Mouse (Mus musculus) intestine, embryonic 15.5 days (tissue): ENCODE data around the gene Eprs. TPM values are rescaled to one million over a fixed set of nuclear protein-coding genes. Genes with fewer than 3 reads are reported as not detected.
A peak's percentile ranks its signal among the peaks of the same experiment; 100 is the strongest.

Experiments used
- ATAC-seq: fragments of 200-750 bp; cut with Nextera tagmentation; 2 replicates; pipeline ENCODE4 v1.8.0; 2017; ENCODE audit warnings: moderate TSS enrichment, moderate library complexity
- H3K27ac ChIP-seq: fragments of 300-500 bp; sonication (generic); 2 replicates; pipeline ENCODE4 v1.5.1; 2015; ENCODE audit warnings: mild to moderate bottlenecking, inconsistent platforms
- H3K27me3 ChIP-seq: fragments of 300-500 bp; sonication (generic); replicated peaks from 2 replicates; pipeline ENCODE4 v1.6.1; 2015; ENCODE audit warnings: inconsistent platforms
- H3K36me3 ChIP-seq: fragments of 300-500 bp; sonication (generic); 2 replicates; pipeline ENCODE4 v1.6.1; 2015; ENCODE audit warnings: inconsistent platforms
- H3K4me1 ChIP-seq: fragments of 300-500 bp; sonication (generic); replicated peaks from 2 replicates; pipeline ENCODE4 v1.6.1; 2015; ENCODE audit warnings: inconsistent platforms
- H3K4me2 ChIP-seq: fragments of 300-500 bp; sonication (generic); replicated peaks from 2 replicates; pipeline ENCODE4 v1.6.1; 2015; ENCODE audit warnings: mild to moderate bottlenecking, inconsistent platforms
- H3K4me3 ChIP-seq: fragments of 300-500 bp; sonication (generic); replicated peaks from 2 replicates; pipeline ENCODE4 v1.5.1; 2015; ENCODE audit warnings: inconsistent platforms
- H3K9ac ChIP-seq: fragments of 300-500 bp; sonication (generic); 2 replicates; pipeline ENCODE4 v1.6.1; 2015; ENCODE audit warnings: inconsistent platforms
- H3K9me3 ChIP-seq: fragments of 300-500 bp; sonication (generic); 2 replicates; pipeline ENCODE4 v1.6.1; 2016; ENCODE audit warnings: inconsistent platforms
- WGBS: fragments of 180-500 bp; shearing (Covaris S2); methylation state at CpG from one replicate; pipeline ENCODE4 v1.1.7; 2015; 5-methylcytosine and 5-hydroxymethylcytosine counted together
- polyA plus RNA-seq: library from polyadenylated mRNA; unstranded; fragments of >200 nt; fragmentation: Nextera tagmentation; extraction: Ambion mirVana; gene quantifications from 2 replicates; pipeline ENCODE4 v1.2.1, GENCODE M21; 2015

Gene Eprs
- polyA plus RNA-seq, 1 experiment from 2014 or later, result 164 TPM

DNA sequence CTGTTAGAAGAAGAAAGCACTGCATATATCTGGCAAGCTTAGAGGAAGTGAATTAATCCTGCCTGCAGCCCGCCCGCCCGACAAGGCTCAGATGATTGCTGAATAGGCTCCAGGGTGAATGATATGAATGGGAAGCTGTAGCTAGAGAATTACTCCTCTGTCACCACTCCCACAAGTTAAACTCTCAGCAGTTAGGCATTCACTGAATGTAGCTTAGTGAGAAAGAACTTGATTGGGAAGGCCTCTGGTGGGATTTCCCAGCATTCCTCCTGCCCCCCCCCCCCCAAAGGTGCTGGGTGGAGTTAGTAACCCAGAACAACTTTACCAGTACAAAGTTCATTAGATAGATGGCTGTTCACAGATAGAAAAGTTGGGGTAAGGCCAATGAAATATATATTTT lies 26.3 kb upstream of the Eprs start:
- Histone ChIP-seq H3K9me3 (no peaks in the 10 kb centered on the region), H3K27ac (0 out of 2 replicates have a peak overlapping the region, but pooled peaks have one; percentile 56), H3K27me3 (no peaks in the 10 kb centered on the region), H3K4me1 (no peaks in the 10 kb centered on the region), H3K36me3 (peaks cover 7% of the 10 kb centered on the region; the same call in 1 of the 2 replicates), H3K9ac (no peak overlapping the region), H3K4me3 (no peak overlapping the region), H3K4me2 (no peak overlapping the region)
- peak; percentile 62 for ATAC-seq
- 30% methylated on average over 3 of the region's 3 CpGs for WGBS

DNA sequence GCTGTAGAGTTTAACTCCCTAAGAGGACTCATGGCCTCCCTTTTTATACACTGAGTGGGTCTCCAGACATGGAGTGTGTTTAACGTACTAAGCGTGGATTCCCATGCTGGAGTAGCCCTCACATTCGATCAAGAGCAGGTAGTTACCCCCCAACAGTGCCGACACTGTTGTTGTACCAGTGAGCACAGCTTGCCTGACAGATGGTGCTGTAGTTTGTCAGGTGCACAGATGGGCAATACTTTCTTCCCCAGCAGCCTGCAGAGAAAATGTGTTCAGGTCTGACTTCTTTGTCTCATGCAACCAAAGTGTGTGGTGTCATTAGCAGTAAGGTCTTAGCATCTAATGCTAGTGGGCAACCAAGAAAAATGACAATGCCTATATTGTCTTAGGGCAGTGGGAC lies 20.4 kb upstream of the Eprs start:
- no peaks in the 10 kb centered on the region for H3K27me3 ChIP-seq
- no peaks in the 10 kb centered on the region for H3K4me1 ChIP-seq
- H3K9me3 ChIP-seq, result no peaks in the 10 kb centered on the region
- no peak overlapping the region for H3K4me2 ChIP-seq
- H3K9ac ChIP-seq, result no peak overlapping the region
- H3K36me3 ChIP-seq, result peaks cover 27% of the 10 kb centered on the region
- H3K27ac ChIP-seq, result no peak overlapping the region
- no peak for ATAC-seq
- 93% methylated on average over 4 of the region's 4 CpGs for WGBS
- no peak overlapping the region for H3K4me3 ChIP-seq

GRCm38 (mm10) chr1:185343422-185343821 lies 19.4 kb upstream of the Eprs start:
- no peak overlapping the region for H3K9ac ChIP-seq
- no peak for ATAC-seq
- H3K27me3 ChIP-seq, result no peaks in the 10 kb centered on the region
- no peaks in the 10 kb centered on the region for H3K9me3 ChIP-seq
- 88% methylated on average over 8 of the region's 8 CpGs for WGBS
- no peak overlapping the region for H3K27ac ChIP-seq
- H3K4me2 ChIP-seq, result no peak overlapping the region
- no peaks in the 10 kb centered on the region for H3K4me1 ChIP-seq
- no peak overlapping the region for H3K4me3 ChIP-seq
- peaks cover 27% of the 10 kb centered on the region for H3K36me3 ChIP-seq

GRCm38 (mm10) chr1:185346188-185346587 lies 16.7 kb upstream of the Eprs start:
- H3K27me3 ChIP-seq, result no peaks in the 10 kb centered on the region
- no peaks in the 10 kb centered on the region for H3K9me3 ChIP-seq
- 68% methylated on average over 10 of the region's 10 CpGs for WGBS
- H3K4me1 ChIP-seq, result no peaks in the 10 kb centered on the region
- peaks cover 39% of the 10 kb centered on the region for H3K36me3 ChIP-seq
- no peak overlapping the region for H3K27ac ChIP-seq
- H3K9ac ChIP-seq, result no peak overlapping the region
- ATAC-seq, result no peak
- no peak overlapping the region for H3K4me3 ChIP-seq
- no peak overlapping the region for H3K4me2 ChIP-seq

GRCm38 (mm10) chr1:185349741-185350140 lies 13.1 kb upstream of the Eprs start:
- ATAC-seq, result no peak
- WGBS, result 93% methylated on average over 14 of the region's 14 CpGs
- no peaks in the 10 kb centered on the region for H3K27me3 ChIP-seq

DNA sequence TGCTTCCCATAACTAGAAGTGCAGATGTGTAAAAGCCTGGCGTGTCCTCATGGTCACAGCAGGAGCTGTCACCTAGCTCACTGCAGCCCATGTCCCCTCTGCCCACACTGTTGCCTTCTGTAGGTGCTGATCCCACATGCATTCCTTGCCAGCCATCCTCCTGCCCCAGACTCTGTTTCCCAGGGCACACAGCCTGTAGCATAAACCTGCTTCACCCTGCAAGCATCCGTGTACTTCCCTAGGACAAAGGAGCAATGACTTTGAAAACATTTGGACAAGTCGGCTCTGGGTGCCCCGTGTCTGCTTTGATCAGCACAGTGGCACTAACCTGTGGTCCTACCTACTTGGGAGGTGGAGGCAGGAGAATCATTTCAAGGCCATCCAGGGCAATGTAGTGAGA lies 12.2 kb upstream of the Eprs start:
- Histone ChIP-seq H3K4me3 (no peak overlapping the region), H3K9me3 (no peaks in the 10 kb centered on the region), H3K9ac (no peak overlapping the region), H3K36me3 (peaks cover 29% of the 10 kb centered on the region), H3K27ac (no peak overlapping the region), H3K27me3 (no peaks in the 10 kb centered on the region), H3K4me1 (no peaks in the 10 kb centered on the region), H3K4me2 (no peak overlapping the region)
- 97% methylated on average over 4 of the region's 4 CpGs for WGBS
- no peak for ATAC-seq

More at GRCm38 (mm10) chr1:185349741-185350140, 13.1 kb upstream of the Eprs start:
- Histone ChIP-seq H3K9ac (no peak overlapping the region), H3K9me3 (no peaks in the 10 kb centered on the region), H3K4me1 (no peaks in the 10 kb centered on the region), H3K4me2 (no peak overlapping the region), H3K4me3 (no peak overlapping the region), H3K27ac (no peak overlapping the region), H3K36me3 (peaks cover 29% of the 10 kb centered on the region)

DNA sequence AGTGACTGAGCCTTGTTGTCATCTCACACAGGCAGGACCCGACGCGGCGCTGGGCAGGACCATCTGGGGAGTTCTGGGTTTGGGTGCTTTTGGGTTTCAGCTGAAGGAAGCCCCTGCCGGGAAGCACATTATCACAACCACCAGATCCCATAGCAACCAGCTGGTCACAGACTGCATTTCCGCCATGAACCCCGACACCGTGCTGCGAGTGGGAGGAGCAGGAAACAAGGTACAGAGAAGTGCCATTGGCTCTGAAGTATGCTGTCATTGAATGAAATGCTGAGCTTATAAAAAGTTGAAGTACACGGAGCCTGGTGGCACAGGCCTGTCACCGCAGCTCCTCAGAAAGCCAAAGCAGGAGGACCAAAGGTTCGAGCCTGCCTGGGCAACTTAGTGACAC lies 10.7 kb upstream of the Eprs start:
- no peak overlapping the region for H3K9ac ChIP-seq
- H3K4me1 ChIP-seq, result no peaks in the 10 kb centered on the region
- H3K27ac ChIP-seq, result no peak overlapping the region
- H3K4me2 ChIP-seq, result no peak overlapping the region
- no peaks in the 10 kb centered on the region for H3K27me3 ChIP-seq
- H3K9me3 ChIP-seq, result no peaks in the 10 kb centered on the region
- peaks cover 31% of the 10 kb centered on the region; the same call in 1 of the 2 replicates for H3K36me3 ChIP-seq
- H3K4me3 ChIP-seq, result no peak overlapping the region
- no peak for ATAC-seq
- 90% methylated on average over 12 of the region's 12 CpGs for WGBS

DNA sequence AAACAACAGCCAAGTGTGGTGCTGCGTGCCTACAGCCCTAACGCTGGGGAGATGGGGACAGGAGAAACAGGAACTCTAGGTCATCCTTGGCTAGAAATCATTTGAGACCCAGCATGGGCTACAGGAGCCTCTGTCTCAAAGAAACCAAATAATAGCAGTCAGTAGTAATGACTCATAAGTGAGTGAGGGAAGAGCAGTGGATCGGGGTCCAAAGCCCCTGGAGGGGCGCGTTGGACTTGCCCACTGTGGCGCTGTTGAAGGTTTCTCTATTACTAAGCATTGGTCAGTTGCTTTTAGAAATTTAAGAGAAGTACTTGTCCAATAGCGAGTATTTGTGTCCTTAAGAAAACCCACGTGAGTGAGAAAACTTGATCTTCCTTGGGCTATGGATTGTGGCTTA lies 9.5 kb upstream of the Eprs start:
- H3K27me3 ChIP-seq, result no peaks in the 10 kb centered on the region
- H3K9me3 ChIP-seq, result no peaks in the 10 kb centered on the region
- no peak for ATAC-seq
- H3K4me1 ChIP-seq, result no peaks in the 10 kb centered on the region
- 95% methylated on average over 8 of the region's 8 CpGs for WGBS
- peaks cover 38% of the 10 kb centered on the region for H3K36me3 ChIP-seq
- no peak overlapping the region for H3K27ac ChIP-seq
- H3K9ac ChIP-seq, result no peak overlapping the region
- H3K4me3 ChIP-seq, result no peak overlapping the region
- no peak overlapping the region for H3K4me2 ChIP-seq

GRCm38 (mm10) chr1:185354731-185355130 lies 8.1 kb upstream of the Eprs start:
- peaks cover 31% of the 10 kb centered on the region for H3K36me3 ChIP-seq

GRCm38 (mm10) chr1:185356246-185356645 lies 6.6 kb upstream of the Eprs start:
- ATAC-seq, result no peak
- Histone ChIP-seq H3K36me3 (peaks cover 22% of the 10 kb centered on the region), H3K27ac (no peak overlapping the region), H3K9ac (no peak overlapping the region), H3K4me3 (no peak overlapping the region), H3K9me3 (no peaks in the 10 kb centered on the region), H3K4me1 (no peaks in the 10 kb centered on the region), H3K27me3 (no peaks in the 10 kb centered on the region), H3K4me2 (no peak overlapping the region)
- 93% methylated on average over 8 of the region's 8 CpGs for WGBS

More at GRCm38 (mm10) chr1:185354731-185355130, 8.1 kb upstream of the Eprs start:
- no peak for ATAC-seq
- Histone ChIP-seq H3K9ac (no peak overlapping the region), H3K9me3 (no peaks in the 10 kb centered on the region), H3K27me3 (no peaks in the 10 kb centered on the region), H3K4me1 (no peaks in the 10 kb centered on the region), H3K4me2 (no peak overlapping the region), H3K27ac (no peak overlapping the region), H3K4me3 (no peak overlapping the region)
- WGBS, result 84% methylated on average over 4 of the region's 4 CpGs

GRCm38 (mm10) chr1:185358211-185358610 lies 4.6 kb upstream of the Eprs start:
- H3K27me3 ChIP-seq, result no peaks in the 10 kb centered on the region
- no peak for ATAC-seq
- 89% methylated on average over 4 of the region's 4 CpGs for WGBS
- H3K9ac ChIP-seq, result no peak overlapping the region
- no peaks in the 10 kb centered on the region for H3K9me3 ChIP-seq
- no peak overlapping the region for H3K4me3 ChIP-seq
- H3K27ac ChIP-seq, result no peak overlapping the region
- H3K36me3 ChIP-seq, result peaks cover 16% of the 10 kb centered on the region
- 0 out of 2 replicates have a peak, but pooled peaks cover 7% of the 10 kb centered on the region for H3K4me1 ChIP-seq
- no peak overlapping the region for H3K4me2 ChIP-seq

DNA sequence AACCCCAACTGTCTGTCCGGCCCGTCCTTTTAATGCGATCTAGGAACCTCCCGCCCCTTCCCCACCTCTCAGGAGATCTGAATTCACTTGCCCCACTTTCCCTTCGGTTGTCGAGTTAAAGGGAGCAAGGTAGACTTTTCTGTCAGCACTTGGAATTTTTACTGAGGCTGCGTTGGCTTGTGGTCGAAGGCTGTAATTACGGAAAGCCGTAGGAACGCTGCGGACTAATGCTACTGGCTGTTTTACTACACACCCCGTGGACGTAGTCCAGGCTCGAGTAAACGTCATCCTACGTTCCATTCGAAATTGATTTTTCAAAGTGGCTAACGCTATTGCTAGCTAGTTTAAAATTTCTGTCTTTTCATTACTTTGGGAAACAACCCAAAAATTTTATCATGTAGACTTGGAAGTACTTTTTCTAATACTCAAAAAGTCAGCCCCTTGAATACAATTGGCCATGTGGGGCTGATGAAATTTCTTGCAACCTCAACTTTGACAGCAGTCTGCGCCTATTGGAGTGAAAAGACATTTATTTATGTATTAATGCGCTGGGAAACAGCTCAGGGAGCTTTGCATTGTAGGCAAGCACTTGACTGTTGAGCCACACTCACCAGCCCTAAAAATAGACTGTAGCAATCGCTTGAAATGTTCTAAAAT lies 810 bp downstream of the Eprs start:
- H3K4me1 ChIP-seq, result peaks cover 24% of the 10 kb centered on the region
- no peaks in the 10 kb centered on the region for H3K36me3 ChIP-seq
- 2% methylated on average over 22 of the region's 22 CpGs for WGBS
- H3K4me2 ChIP-seq, result peak overlapping the region; percentile 72
- no peaks in the 10 kb centered on the region for H3K27me3 ChIP-seq
- peak overlapping the region; percentile 86 for H3K9ac ChIP-seq
- H3K9me3 ChIP-seq, result no peaks in the 10 kb centered on the region
- peak overlapping the region; percentile 96 for H3K4me3 ChIP-seq
- peak overlapping the region; percentile 94 for H3K27ac ChIP-seq
- peak; percentile 67 for ATAC-seq

GRCm38 (mm10) chr1:185364183-185364540 lies 1.3 kb downstream of the Eprs start:
- peak overlapping the region; percentile 72 for H3K4me2 ChIP-seq
- ATAC-seq, result no peak
- no peak overlapping the region for H3K27ac ChIP-seq
- peaks cover 24% of the 10 kb centered on the region for H3K4me1 ChIP-seq
- no peaks in the 10 kb centered on the region for H3K27me3 ChIP-seq
- H3K9ac ChIP-seq, result peak overlapping the region; percentile 86
- H3K9me3 ChIP-seq, result no peaks in the 10 kb centered on the region
- peak overlapping the region; percentile 96 for H3K4me3 ChIP-seq
- H3K36me3 ChIP-seq, result no peaks in the 10 kb centered on the region
- 40% methylated on average over 6 of the region's 6 CpGs for WGBS
